Mouse (Mus musculus): ENCODE data around the gene Stox2.

DNA sequence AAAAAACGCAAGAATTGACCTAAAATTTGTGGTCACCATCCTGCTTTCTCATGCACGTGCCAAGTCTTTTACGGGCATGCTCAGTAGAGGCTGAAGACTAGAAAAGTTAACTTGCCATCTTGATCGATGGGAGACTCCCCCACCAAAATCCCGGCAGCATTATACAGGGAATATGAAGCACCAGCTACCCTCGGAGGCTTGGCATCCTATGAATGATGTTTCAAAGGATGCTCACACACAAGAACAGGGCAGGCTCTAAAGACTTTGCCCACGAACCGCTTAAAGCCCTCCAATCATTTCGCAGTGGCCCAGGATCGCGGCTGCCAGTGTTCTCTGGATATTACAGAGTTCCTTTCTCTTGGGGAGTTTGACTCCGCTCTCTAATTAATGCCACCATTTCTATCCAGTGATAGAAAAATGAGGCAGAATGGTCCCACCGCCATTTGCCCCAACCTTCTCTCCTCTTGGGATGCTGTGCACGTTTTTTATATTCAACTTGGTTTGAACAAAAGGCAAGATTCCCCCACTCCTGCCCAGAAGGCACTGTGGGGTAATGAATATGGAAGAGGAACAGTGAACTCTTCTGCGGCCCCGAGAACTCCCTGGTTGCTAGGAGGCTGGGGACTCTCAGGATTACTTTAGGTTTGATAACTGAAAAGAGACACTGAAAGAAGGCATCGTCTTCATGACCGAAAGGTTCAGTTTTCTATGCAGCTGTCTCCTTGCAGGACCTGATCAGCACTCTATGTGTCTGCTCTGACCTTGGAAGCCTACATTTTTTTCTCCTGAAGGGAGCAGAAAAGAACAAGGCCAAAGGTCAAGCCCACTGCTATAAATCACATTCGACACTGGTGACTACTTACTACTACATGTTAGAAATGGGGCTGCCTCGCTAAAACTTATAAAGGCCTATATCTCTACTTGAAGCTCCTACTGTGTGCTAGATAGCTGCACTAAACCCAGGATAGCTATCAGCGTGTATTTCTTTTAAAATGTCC lies 161.5 kb downstream of the Stox2 start:
- TF ChIP-seq CTCF (IDR thresholded peaks at IDR 0.05): no peak
- no peak for TF ChIP-seq EP300 (IDR thresholded peaks at IDR 0.05)

Data from lung, postnatal 0 days (tissue).